Mouse (Mus musculus): ENCODE measurements around the gene Gm20503. TPM values are rescaled to one million over a fixed set of nuclear protein-coding genes. Genes with fewer than 3 reads are reported as not detected.

Gm20503 gene
- 11.4 and 12.4 TPM in 2 replicates for polyA plus RNA-seq (2016; fragmentation: Nextera tagmentation; extraction: Ambion mirVana)

DNA sequence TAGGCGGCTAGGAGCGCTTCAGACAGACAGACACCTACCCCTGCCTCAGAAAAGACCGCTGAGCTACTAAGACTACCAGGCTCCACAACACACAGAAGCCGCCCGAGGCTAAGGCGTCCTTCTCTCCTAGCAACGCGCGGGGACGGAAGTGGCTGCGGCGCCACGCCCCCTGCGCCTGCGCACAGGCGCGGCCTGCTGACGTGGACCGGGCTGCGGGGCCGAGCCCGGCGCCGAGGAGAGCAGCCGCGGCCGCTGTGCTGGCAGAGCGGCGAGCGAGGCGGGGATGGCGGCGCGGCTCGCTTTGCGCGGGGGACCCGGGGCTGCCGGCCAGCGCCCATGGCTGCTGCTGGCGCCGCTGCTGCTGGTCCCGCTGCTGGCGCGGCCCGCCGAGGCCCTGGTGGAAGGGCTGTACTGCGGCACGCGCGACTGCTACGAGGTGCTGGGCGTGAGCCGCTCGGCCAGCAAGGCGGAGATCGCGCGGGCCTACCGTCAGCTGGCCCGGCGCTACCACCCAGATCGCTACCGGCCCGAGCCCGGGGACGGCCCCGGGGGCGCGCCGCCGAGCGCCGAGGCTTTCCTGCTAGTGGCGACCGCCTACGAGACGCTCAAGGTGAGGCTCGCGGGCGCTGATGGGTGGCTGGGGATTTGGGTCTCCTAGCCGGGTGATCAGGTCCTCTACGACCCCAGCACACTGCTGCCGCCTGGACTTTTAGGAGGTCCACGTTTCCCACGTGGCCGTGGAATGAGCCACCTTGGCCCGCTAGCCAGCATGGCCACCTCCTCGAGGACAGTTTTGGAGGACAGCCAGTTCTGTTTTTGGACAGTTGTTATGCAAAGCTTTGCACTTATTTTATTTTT, at the start of gene Gm20503:
Gene Gm20503 (plus strand): TSS at position 263 of the 858 bp plus-strand sequence.
- ATAC-seq = peak; percentile 96
- H3K9ac ChIP-seq = peak within 1 kb of the TSS; percentile 94
- H3K27me3 ChIP-seq (replicated peaks) = no peaks in the 10 kb centered on the region
- no peaks in the 10 kb centered on the region for H3K36me3 ChIP-seq
- peak within 1 kb of the TSS; percentile 98 for H3K4me2 ChIP-seq
- no peaks in the 10 kb centered on the region for H3K9me3 ChIP-seq (replicated peaks)
- under 1% methylated on average over 73 of the region's 89 CpGs for WGBS (ENCODE audit: insufficient replicate concordance)
- H3K27ac ChIP-seq = peak within 1 kb of the TSS; percentile 93
- peaks cover 56% of the 10 kb centered on the region for H3K4me1 ChIP-seq
- peak within 1 kb of the TSS; percentile 96 for H3K4me3 ChIP-seq

- H3K9me3 ChIP-seq (replicated peaks) = no peaks in the 10 kb centered on the region
- H3K4me2 ChIP-seq = no peak overlapping the region
- WGBS (ENCODE audit: insufficient replicate concordance) = 80% methylated on average over 15 of the region's 15 CpGs
- H3K4me1 ChIP-seq = no peaks in the 10 kb centered on the region
- ATAC-seq = no peak
- H3K9ac ChIP-seq = no peak overlapping the region
- H3K36me3 ChIP-seq = no peaks in the 10 kb centered on the region
- 0 out of 2 replicates have a peak, but pooled peaks cover 3% of the 10 kb centered on the region for H3K27me3 ChIP-seq (replicated peaks)
- no peak overlapping the region for H3K4me3 ChIP-seq
- no peak overlapping the region for H3K27ac ChIP-seq
These were observed 41.3 kb upstream of the Gm20503 start for GRCm38 (mm10) chr4:58961719-58962118.

DNA sequence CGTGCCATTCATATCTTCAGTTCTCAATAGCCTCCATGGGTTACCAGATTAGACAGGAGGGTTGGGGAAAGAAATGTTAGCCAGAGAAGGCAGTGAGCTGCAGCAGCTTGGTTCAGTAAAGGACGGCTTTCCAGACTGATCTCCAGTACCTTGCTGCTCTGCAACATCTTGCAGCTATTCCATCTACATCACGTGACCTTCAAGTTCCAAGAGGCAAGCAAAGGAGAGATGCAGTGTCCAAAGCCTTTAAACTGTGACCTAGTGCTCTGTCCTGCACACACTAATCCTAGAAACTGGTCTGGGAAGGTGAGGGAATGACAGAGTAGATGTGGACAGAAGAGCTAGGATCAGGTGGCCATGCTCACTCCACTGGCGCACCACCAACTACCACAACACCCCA, 39.7 kb upstream of the Gm20503 start:
- Histone ChIP-seq H3K9me3 (replicated peaks) (no peaks in the 10 kb centered on the region), H3K27me3 (replicated peaks) (no peaks in the 10 kb centered on the region), H3K4me3 (no peak overlapping the region), H3K36me3 (no peaks in the 10 kb centered on the region), H3K27ac (no peak overlapping the region), H3K4me2 (no peak overlapping the region), H3K4me1 (no peaks in the 10 kb centered on the region), H3K9ac (no peak overlapping the region)
- WGBS (ENCODE audit: insufficient replicate concordance) = 71% methylated on average over 4 of the region's 4 CpGs
- ATAC-seq = no peak

DNA sequence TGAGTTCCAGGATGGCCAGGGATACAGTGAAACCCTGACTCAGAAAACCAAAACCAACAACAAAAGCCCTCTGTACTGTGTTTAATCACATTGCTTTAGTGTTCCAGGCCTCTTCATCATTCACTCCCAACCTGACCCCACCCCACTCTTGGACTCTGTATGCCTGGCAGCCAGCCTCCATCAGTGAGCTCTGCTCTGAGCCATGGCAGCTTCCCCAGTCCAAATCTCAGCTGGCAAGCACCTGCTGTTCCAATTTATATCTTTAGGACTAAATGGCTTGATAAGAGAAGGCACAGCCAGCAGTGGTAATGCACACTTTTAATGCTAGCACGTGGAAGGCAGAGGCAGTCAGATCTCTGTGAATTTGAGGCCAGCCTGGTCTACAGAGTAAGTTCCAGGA, 37.9 kb upstream of the Gm20503 start:
- Histone ChIP-seq H3K27me3 (replicated peaks) (no peaks in the 10 kb centered on the region), H3K36me3 (no peaks in the 10 kb centered on the region), H3K4me3 (no peak overlapping the region), H3K4me1 (peaks cover 3% of the 10 kb centered on the region), H3K4me2 (no peak overlapping the region), H3K9ac (no peak overlapping the region), H3K27ac (no peak overlapping the region), H3K9me3 (replicated peaks) (no peaks in the 10 kb centered on the region)
- no peak for ATAC-seq
- WGBS (ENCODE audit: insufficient replicate concordance) = 56% methylated on average over 1 of the region's 1 CpGs

DNA sequence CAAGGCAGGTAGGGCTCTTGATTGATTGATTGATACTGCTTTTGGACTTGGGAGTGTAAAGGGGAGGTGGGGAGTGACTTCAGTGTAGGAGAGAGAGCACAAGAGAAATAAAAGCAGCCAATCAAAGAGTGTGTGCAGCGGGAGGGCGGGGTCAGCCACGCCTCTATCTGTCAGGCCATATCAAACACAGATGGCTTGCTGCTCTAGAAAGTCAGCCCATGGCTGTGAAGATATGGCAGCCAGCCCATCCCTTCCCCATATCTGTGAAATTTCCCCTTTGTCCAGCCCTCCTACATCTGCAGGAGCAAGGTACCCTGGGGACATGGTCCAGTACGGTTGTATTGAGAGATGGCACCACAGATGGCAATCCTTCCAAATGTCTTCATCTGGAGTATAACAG, 32.3 kb upstream of the Gm20503 start:
- no peaks in the 10 kb centered on the region for H3K9me3 ChIP-seq (replicated peaks)
- H3K4me3 ChIP-seq = 0 out of 2 replicates have a peak overlapping the region, but pooled peaks have one; percentile 9
- WGBS (ENCODE audit: insufficient replicate concordance) = 52% methylated on average over 4 of the region's 4 CpGs
- H3K9ac ChIP-seq = no peak overlapping the region; the same call in 1 of the 2 replicates
- H3K27me3 ChIP-seq (replicated peaks) = no peaks in the 10 kb centered on the region
- peaks cover 14% of the 10 kb centered on the region for H3K36me3 ChIP-seq
- H3K27ac ChIP-seq = peak overlapping the region; percentile 45; the same call in 1 of the 2 replicates
- H3K4me1 ChIP-seq = peaks cover 21% of the 10 kb centered on the region
- peak overlapping the region; percentile 48 for H3K4me2 ChIP-seq
- ATAC-seq = peak; percentile 97

DNA sequence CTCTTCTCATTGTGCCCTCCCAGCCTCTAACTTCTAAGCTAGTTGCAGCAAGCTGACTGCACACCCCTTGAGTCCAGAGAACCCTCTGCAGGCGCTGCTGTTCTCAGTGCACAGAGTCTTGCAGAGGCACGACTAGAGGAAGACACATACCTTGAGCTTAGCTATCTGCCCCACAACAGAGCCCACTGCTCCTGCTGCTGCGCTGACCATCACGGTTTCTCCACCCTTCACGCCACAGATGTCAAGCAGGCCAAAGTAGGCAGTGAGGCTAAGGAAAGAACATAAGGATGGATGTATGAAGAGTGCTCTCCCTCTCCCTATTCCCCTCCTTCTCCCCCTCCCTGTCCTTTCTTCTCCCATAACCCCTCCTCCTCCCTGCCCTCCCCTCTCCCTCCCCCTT, 27.3 kb upstream of the Gm20503 start:
- peaks cover 15% of the 10 kb centered on the region for H3K36me3 ChIP-seq
- whole genome bisulfite sequencing (ENCODE audit: insufficient replicate concordance) = 78% methylated on average over 5 of the region's 5 CpGs
- ATAC-seq = no peak

DNA sequence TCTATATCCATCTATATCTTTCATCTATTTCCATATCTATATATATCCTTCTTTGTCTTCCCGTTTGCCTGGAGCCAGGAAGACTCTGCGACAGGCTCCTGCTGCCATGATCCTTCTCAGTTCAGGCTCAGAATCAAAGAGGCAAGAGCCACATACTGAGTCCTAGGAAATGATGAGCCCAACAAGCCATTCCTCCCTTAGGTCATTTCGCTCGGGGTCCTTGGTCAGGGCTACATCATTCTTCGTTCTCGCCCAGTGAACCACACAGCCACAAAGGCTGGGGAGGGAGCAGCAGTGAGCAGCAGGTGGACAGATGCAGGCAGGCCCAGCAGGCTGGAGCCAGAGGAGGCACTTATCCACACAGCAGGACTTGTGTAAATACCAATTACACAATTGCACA, 21.6 kb upstream of the Gm20503 start:
- Histone ChIP-seq H3K27me3 (replicated peaks) (no peaks in the 10 kb centered on the region), H3K27ac (no peak overlapping the region)
- 80% methylated on average over 6 of the region's 6 CpGs for WGBS (ENCODE audit: insufficient replicate concordance)

More for the DNA sequence above, 27.3 kb upstream of the Gm20503 start:
- H3K27ac ChIP-seq = no peak overlapping the region
- no peak overlapping the region for H3K9ac ChIP-seq
- no peaks in the 10 kb centered on the region for H3K27me3 ChIP-seq (replicated peaks)
- H3K4me2 ChIP-seq = no peak overlapping the region
- peaks cover 13% of the 10 kb centered on the region for H3K4me1 ChIP-seq
- no peaks in the 10 kb centered on the region for H3K9me3 ChIP-seq (replicated peaks)
- H3K4me3 ChIP-seq = no peak overlapping the region

GRCm38 (mm10) chr4:58982806-58983205, 20.2 kb upstream of the Gm20503 start:
- no peak for ATAC-seq
- Histone ChIP-seq H3K27ac (no peak overlapping the region), H3K36me3 (no peaks in the 10 kb centered on the region), H3K9ac (no peak overlapping the region), H3K27me3 (replicated peaks) (no peaks in the 10 kb centered on the region), H3K4me3 (no peak overlapping the region), H3K9me3 (replicated peaks) (no peaks in the 10 kb centered on the region), H3K4me1 (peaks cover 31% of the 10 kb centered on the region), H3K4me2 (no peak overlapping the region)
- WGBS (ENCODE audit: insufficient replicate concordance) = 77% methylated on average over 8 of the region's 8 CpGs

More for the DNA sequence above, 21.6 kb upstream of the Gm20503 start:
- Histone ChIP-seq H3K9ac (no peak overlapping the region), H3K4me3 (no peak overlapping the region), H3K4me2 (no peak overlapping the region), H3K9me3 (replicated peaks) (no peaks in the 10 kb centered on the region), H3K36me3 (no peaks in the 10 kb centered on the region), H3K4me1 (peaks cover 17% of the 10 kb centered on the region)
- no peak for ATAC-seq

DNA sequence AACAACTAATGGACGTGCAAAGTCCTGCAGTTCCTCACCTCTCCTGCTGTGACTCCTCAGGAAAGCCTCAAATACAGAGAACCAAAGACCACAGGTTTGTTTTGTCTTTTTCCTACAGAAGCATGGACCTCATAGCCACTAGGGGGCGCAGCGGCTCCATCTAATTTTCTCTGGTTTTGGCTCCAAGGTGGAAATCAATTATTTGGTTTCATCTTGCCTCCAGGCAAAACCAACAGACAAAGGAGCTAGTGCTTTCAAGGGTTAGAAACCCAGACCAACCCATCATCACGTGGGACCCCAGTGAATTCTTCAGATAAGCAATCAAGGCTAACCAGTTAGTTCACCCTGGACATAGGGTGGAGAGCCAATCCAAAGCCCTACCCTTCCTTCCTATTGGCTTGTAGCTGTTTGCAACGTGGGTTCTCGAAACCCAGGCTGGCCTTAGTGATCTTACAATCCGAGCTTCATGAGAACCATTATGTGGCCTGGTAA, 17.8 kb upstream of the Gm20503 start:
- H3K27ac ChIP-seq = no peak overlapping the region
- 10% methylated on average over 7 of the region's 7 CpGs for WGBS (ENCODE audit: insufficient replicate concordance)
- peaks cover 46% of the 10 kb centered on the region for H3K4me1 ChIP-seq
- H3K36me3 ChIP-seq = no peaks in the 10 kb centered on the region
- H3K4me2 ChIP-seq = peak overlapping the region; percentile 45
- no peak overlapping the region; the same call in 1 of the 2 replicates for H3K9ac ChIP-seq
- no peak overlapping the region for H3K4me3 ChIP-seq
- ATAC-seq = peak; percentile 65
- H3K27me3 ChIP-seq (replicated peaks) = no peaks in the 10 kb centered on the region
- H3K9me3 ChIP-seq (replicated peaks) = no peaks in the 10 kb centered on the region

GRCm38 (mm10) chr4:58986540-58987190, 16.3 kb upstream of the Gm20503 start, which contains the start of gene Ptgr1:
TSS of gene Ptgr1 (minus strand) at chr4:58987119.
- ATAC-seq = peak; percentile 73
- no peaks in the 10 kb centered on the region for H3K27me3 ChIP-seq (replicated peaks)
- peak within 1 kb of the TSS; percentile 62 for H3K9ac ChIP-seq
- H3K9me3 ChIP-seq (replicated peaks) = no peaks in the 10 kb centered on the region
- H3K4me2 ChIP-seq = peak within 1 kb of the TSS; percentile 94
- 2% methylated on average over 28 of the region's 28 CpGs for WGBS (ENCODE audit: insufficient replicate concordance)
- H3K4me3 ChIP-seq = peak within 1 kb of the TSS; percentile 70
- H3K27ac ChIP-seq = peak within 1 kb of the TSS; percentile 59
- no peaks in the 10 kb centered on the region for H3K36me3 ChIP-seq
- H3K4me1 ChIP-seq = peaks cover 61% of the 10 kb centered on the region

GRCm38 (mm10) chr4:58989303-58989898, 13.6 kb upstream of the Gm20503 start:
- 55% methylated on average over 7 of the region's 7 CpGs for WGBS (ENCODE audit: insufficient replicate concordance)
- H3K9ac ChIP-seq = no peak overlapping the region
- no peak for ATAC-seq
- H3K4me2 ChIP-seq = no peak overlapping the region
- no peaks in the 10 kb centered on the region for H3K27me3 ChIP-seq (replicated peaks)
- no peak overlapping the region for H3K4me3 ChIP-seq
- H3K36me3 ChIP-seq = no peaks in the 10 kb centered on the region
- H3K9me3 ChIP-seq (replicated peaks) = no peaks in the 10 kb centered on the region
- H3K27ac ChIP-seq = no peak overlapping the region
- H3K4me1 ChIP-seq = peaks cover 82% of the 10 kb centered on the region
